Mouse (Mus musculus): ENCODE results near the gene Olfr698.
"Not testable (repeated sequence)": the region's sequence is repeated elsewhere in the genome, so short reads cannot be mapped to it uniquely, and the experiment has no call there.

The Olfr698 gene

DNA sequence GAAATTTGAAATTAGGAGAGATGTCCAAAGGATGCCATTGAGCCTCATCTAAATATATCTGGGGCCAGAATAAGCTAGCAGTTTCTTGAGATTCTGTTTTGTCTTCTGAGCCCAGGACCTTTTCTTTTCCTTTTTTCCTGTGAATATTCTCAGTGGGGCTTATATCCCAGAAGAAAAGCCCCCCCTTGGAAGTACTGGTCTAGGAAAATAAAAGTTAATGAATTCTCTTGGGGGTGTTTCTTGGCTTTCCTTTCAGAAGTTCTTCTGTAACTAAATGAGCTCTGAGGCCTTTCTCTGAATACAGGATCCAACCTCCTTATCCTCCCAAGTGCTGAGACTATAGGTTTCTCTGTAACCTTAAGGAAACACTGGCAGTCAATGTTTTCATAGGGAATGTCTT, at the start of gene Olfr698:
Gene Olfr698 (minus strand): TSS at position 101 of the 400 bp plus-strand sequence.
- DNase-seq (ENCODE audit: low spot score in 2 of 2): no peak

DNA sequence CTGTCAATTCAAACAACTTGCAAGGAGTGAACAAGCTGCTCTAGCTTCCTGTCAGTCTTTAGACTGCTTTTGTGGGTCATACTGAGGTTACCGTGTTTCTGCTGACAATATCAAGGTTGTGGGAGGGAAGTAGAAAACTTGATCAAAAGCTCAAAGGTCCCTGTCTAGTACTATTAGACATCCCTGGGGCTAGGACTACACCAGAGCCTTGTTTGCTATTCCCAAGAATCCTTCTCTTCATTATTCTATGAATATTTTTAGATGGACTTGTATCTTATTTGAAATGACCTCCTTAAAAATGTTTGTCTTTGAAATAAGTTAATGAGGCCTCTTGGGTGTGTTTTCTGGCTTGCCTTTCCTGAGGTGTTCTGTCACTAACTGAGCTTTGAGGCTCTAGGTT, 37.9 kb upstream of the Olfr698 start, which contains the start of gene Olfr699:
Gene Olfr699 (minus strand): TSS at position 101 of the 400 bp plus-strand sequence.
- DNase-seq (ENCODE audit: low spot score in 2 of 2): no peak

GRCm38 (mm10) chr7:106788330-106788729, 33.1 kb upstream of the Olfr698 start:
- DNase-seq (ENCODE audit: low spot score in 2 of 2): no peak

- not testable (repeated sequence) for DNase-seq (ENCODE audit: low spot score in 2 of 2)
Measured at GRCm38 (mm10) chr7:106761008-106761407, 5.8 kb upstream of the Olfr698 start.

DNA sequence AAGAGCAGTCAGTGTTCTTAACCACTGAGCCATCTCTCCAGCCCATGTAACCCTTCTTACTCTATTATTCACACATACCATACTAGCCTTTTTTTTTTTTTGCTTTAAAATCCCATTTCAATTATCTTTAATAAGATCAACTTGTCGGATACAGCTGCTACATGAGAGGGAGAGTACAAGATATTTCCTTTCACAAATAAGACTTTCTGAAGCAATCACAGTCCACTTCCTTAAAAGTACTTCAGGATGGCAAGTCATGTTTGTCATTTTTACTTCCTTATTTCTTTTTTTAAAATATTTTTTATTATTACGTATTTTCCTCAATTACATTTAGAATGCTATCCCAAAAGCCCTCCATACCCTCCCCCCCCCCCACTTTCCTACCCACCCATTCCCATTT, 3.6 kb upstream of the Olfr698 start:
- no peak for DNase-seq (ENCODE audit: low spot score in 2 of 2)

GRCm38 (mm10) chr7:106745811-106746210, 9.4 kb downstream of the Olfr698 start:
- DNase-seq (ENCODE audit: low spot score in 2 of 2): no peak

GRCm38 (mm10) chr7:106742343-106742742, 12.9 kb downstream of the Olfr698 start, which contains the start of gene Olfr697:
TSS of gene Olfr697 (minus strand) at chr7:106742443.
- no peak for DNase-seq (ENCODE audit: low spot score in 2 of 2)

GRCm38 (mm10) chr7:106737028-106737427, 18.2 kb downstream of the Olfr698 start:
- no peak for DNase-seq (ENCODE audit: low spot score in 2 of 2)

DNA sequence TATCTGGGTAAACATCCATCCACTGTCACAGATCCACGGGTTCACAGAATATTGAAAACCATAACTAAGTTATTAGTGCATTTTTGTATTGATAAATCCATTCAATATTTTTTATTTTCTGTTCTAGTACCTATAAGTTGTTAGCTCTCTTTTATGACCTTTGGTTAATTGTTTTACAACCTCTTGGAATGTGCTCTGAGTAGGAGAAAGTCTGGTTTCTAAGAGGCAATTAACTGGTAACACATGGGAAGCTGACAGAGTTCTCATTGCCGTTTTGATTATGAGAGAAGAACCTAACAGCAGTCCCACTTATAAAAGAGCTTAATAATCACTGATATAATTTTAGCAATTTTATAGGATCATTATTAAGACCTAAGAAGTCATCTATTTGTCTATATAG, 21.5 kb downstream of the Olfr698 start:
- DNase-seq (ENCODE audit: low spot score in 2 of 2): no peak

- DNase-seq (ENCODE audit: low spot score in 2 of 2): not testable (repeated sequence)
Measured at GRCm38 (mm10) chr7:106725654-106726053, 29.5 kb downstream of the Olfr698 start.

DNA sequence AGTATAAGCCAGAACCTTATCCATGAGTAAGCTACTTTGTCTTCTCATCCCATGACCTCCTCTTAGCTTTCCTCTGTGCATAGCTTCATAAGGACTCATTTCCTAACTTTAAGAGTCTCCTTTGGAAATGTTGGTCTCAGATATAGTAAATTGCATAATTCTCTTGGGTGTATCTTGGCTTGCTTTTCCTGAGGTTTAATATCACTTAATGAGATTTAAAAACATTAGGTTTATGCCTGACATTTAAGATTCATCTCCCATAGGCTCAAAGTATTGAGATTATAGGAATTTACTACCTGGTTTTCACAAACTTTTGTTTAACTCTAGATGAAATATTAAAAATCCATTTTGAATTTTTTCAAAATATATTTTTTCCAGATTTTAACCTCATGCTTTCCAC, 38.9 kb downstream of the Olfr698 start, which contains the start of gene Olfr695:
Gene Olfr695 (minus strand): TSS at position 101 of the 400 bp plus-strand sequence.
- no peak for DNase-seq (ENCODE audit: low spot score in 2 of 2)

DNA sequence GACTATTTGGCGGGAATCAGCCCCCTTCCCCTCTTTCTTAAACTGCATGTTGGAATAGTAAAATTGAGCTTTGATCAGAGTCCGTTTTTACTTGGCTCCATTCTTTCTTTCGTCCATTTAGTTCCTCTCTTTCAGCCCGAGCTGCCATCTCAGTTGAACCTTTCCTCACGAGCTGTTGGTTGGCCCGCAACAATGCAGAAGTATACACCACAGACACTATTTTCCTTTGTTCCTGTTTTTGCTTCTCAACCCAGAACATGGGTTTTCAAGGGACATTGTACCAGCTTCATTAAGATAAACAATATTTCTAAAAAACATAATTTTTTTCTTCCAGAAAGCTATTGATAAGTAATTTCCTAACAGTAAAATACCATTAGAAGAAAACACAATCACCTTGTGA, 43.7 kb downstream of the Olfr698 start:
- no peak for DNase-seq (ENCODE audit: low spot score in 2 of 2)

DNA sequence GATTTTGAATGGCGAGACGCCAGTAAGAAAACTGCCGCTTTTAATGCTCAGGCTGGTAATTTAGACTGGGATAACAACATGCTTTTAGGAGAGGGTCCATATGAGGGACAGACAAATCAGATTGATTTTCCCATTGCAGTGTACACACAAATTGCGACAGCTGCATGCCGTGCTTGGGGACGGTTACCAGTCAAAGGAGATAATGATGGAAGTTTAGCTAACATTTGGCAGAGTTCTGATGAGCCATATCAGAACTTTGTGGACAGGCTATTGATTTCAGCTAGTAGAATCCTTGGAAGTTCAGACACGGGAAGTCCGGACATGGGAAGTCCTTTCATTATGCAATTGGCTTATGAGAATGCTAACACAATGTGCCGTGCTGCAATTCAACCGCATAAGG, 47.5 kb downstream of the Olfr698 start:
- DNase-seq (ENCODE audit: low spot score in 2 of 2): not testable (repeated sequence)

Data from spleen, postnatal 4 days (tissue).